Mouse (Mus musculus): ENCODE measurements around the gene Fpr3. TPM values are rescaled to one million over a fixed set of nuclear protein-coding genes. Genes with fewer than 3 reads are reported as not detected.
"Not testable (repeated sequence)": the region's sequence is repeated elsewhere in the genome, so short reads cannot be mapped to it uniquely, and the experiment has no call there.

Fpr3 gene
- polyA plus RNA-seq, 1 experiment from 2014 or later = not detected

- WGBS = 4% methylated on average over 4 of the region's 4 CpGs
- Histone ChIP-seq H3K27me3 (replicated peaks) (no peaks in the 10 kb centered on the region), H3K4me3 (replicated peaks) (no peak overlapping the region), H3K9ac (no peak overlapping the region), H3K4me2 (replicated peaks) (no peak overlapping the region), H3K36me3 (no peaks in the 10 kb centered on the region), H3K4me1 (replicated peaks) (no peaks in the 10 kb centered on the region), H3K9me3 (no peaks in the 10 kb centered on the region), H3K27ac (no peak overlapping the region)
- ATAC-seq = no peak
Measured at GRCm38 (mm10) chr17:17896039-17896438, 8.4 kb downstream of the Fpr3 start.

DNA sequence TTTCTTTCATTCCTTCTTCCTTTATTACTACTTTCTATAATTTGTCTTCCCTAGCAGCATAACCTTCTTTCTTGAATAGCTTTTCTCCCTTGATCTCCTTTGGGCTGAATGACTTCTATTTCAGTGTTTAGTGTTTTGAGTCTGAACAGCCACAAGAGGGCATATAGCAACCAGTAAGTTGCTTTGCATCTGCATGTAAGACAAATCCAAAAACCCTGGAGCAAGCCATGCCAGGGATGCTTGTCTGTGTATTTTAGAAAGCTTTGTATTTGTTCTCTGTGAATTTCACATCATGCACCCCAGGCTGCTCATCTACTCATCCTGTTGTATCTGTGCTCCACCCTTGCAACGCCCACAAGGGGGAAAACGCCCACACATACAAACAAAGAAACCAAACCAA is 11.6 kb downstream of the Fpr3 start:
- H3K4me3 ChIP-seq (replicated peaks) = no peak overlapping the region
- H3K4me1 ChIP-seq (replicated peaks) = no peaks in the 10 kb centered on the region
- no peak overlapping the region for H3K4me2 ChIP-seq (replicated peaks)
- H3K27me3 ChIP-seq (replicated peaks) = no peaks in the 10 kb centered on the region
- WGBS = 78% methylated on average over 2 of the region's 2 CpGs
- no peak overlapping the region for H3K27ac ChIP-seq
- no peak for ATAC-seq
- no peaks in the 10 kb centered on the region for H3K36me3 ChIP-seq
- H3K9ac ChIP-seq = no peak overlapping the region
- H3K9me3 ChIP-seq = no peaks in the 10 kb centered on the region

DNA sequence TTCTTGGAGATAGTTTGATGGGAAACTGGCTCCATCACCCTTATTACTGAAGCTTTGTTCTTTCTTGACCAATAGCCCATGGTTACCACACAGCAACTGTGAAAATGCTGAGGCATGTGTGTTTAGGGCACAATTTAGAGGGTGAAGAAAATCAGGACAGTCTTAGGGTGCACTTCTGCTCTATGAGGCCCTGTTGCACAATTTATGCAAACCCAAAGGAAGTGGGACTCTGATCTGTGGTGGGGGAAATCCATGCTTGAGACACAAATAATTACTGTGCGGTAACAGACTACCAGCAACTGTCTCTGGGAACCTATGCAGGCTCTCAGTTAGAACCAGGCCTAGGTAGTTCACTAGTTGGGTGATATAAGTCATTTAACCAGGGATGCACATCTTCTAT is 13.1 kb downstream of the Fpr3 start:
- Histone ChIP-seq H3K4me1 (replicated peaks) (no peaks in the 10 kb centered on the region), H3K27me3 (replicated peaks) (no peaks in the 10 kb centered on the region), H3K4me3 (replicated peaks) (no peak overlapping the region), H3K36me3 (no peaks in the 10 kb centered on the region), H3K9me3 (no peaks in the 10 kb centered on the region), H3K9ac (no peak overlapping the region), H3K4me2 (replicated peaks) (no peak overlapping the region), H3K27ac (no peak overlapping the region)
- no peak for ATAC-seq
- WGBS = 77% methylated on average over 1 of the region's 1 CpGs

DNA sequence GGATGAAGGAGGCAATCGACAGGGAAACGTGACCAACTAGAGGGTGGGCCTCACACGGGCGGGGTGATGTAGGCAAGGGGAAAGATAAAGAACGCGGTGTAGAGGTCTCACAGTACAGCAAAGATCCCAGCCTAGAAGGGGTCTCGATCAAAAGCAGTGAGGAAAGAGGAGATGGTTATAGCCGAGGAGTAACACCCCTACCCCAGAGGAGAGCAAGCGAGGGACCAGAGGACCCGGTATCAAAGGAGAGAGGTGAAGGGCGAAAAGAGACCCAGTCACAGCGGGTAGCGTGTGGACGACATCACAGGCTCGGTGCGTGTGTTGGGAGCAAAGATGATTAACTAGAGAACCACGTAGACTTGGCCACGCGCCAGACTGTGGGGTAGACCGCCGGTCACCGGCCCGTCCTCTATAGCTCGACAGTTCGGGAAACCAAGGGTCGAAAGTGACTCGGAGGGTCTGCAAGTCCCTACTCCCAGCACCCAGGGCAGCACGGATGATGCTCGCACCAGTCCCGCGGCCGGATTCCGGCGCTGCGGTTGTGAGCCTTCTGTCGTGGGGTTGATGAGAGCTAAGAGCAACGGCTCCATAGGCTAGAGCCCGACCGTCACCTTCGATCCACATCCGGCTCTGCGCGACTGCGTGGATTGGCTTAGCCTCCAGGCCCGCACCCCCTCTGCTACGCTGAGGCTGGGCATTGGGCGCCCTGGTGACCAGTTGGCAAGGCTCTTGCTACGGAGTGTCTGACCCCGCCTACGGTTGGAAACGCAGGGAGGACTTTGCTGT is 22.2 kb downstream of the Fpr3 start:
- Histone ChIP-seq H3K36me3 (no peaks in the 10 kb centered on the region), H3K9ac (peak overlapping the region; percentile 52), H3K27ac (peak overlapping the region; percentile 54; the same call in 1 of the 2 replicates), H3K4me3 (replicated peaks) (peak overlapping the region; percentile 52), H3K4me2 (replicated peaks) (peak overlapping the region; percentile 80), H3K9me3 (no peaks in the 10 kb centered on the region), H3K4me1 (replicated peaks) (no peaks in the 10 kb centered on the region), H3K27me3 (replicated peaks) (no peaks in the 10 kb centered on the region)
- WGBS = 14% methylated on average over 51 of the region's 51 CpGs
- ATAC-seq = peak; percentile 100

DNA sequence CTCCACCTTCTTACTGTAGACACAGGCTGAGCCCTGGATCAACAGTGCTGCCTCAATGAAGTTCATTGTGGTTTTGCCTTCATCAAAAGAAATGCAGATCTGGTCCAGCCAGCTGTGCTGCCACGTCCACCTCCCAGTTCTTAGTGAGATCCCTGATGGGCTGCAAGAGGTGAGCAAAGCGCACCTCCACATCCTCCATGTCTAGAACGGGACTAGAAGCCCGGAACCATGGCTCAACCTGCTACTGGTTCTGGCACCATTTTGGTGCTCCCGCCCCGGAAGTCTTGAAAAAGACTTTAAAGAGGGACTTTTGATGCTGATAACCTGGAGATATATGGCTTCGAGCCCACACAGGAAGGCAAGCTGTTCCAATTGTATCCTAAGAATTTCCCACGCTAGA is 25.0 kb downstream of the Fpr3 start:
- H3K9me3 ChIP-seq; H3K4me3 ChIP-seq (replicated peaks); H3K27me3 ChIP-seq (replicated peaks); H3K4me2 ChIP-seq (replicated peaks); H3K36me3 ChIP-seq; H3K9ac ChIP-seq; ATAC-seq; H3K27ac ChIP-seq; H3K4me1 ChIP-seq (replicated peaks): not testable (repeated sequence)
- WGBS = 89% methylated on average over 8 of the region's 8 CpGs

- no peaks in the 10 kb centered on the region for H3K9me3 ChIP-seq
- H3K27ac ChIP-seq = no peak overlapping the region
- no peaks in the 10 kb centered on the region for H3K27me3 ChIP-seq (replicated peaks)
- no peaks in the 10 kb centered on the region for H3K4me1 ChIP-seq (replicated peaks)
- 85% methylated on average over 1 of the region's 1 CpGs for WGBS
- H3K4me2 ChIP-seq (replicated peaks) = no peak overlapping the region
- no peak for ATAC-seq
- no peak overlapping the region for H3K4me3 ChIP-seq (replicated peaks)
- H3K36me3 ChIP-seq = no peaks in the 10 kb centered on the region
- H3K9ac ChIP-seq = no peak overlapping the region
Measured at GRCm38 (mm10) chr17:17917376-17917775, 29.7 kb downstream of the Fpr3 start.

DNA sequence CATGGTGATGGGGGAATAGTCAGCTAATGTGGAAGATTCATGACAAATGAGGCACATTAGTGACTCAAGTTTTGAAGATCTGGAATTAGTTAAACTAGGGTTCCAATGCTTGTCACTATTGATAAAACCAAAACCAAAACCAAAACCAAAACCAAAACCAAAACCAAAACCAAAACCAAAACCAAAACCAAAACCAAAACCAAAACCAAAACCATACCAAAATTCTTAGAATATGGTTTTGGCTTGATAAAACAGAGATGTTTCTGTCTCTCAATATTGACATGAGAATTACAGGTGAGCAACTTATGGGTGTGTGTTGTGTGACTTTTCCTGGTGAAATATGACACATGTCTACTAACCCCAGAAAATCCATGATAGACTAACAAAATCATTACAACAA is 30.1 kb downstream of the Fpr3 start:
- no peaks in the 10 kb centered on the region for H3K36me3 ChIP-seq
- H3K9me3 ChIP-seq = no peaks in the 10 kb centered on the region
- no peak overlapping the region for H3K9ac ChIP-seq
- H3K4me3 ChIP-seq (replicated peaks) = no peak overlapping the region
- H3K4me1 ChIP-seq (replicated peaks) = no peaks in the 10 kb centered on the region
- no peak for ATAC-seq
- H3K27ac ChIP-seq = no peak overlapping the region
- no peaks in the 10 kb centered on the region for H3K27me3 ChIP-seq (replicated peaks)
- H3K4me2 ChIP-seq (replicated peaks) = no peak overlapping the region

- no peak for ATAC-seq
- Histone ChIP-seq H3K9ac (no peak overlapping the region), H3K27me3 (replicated peaks) (no peaks in the 10 kb centered on the region), H3K4me1 (replicated peaks) (no peaks in the 10 kb centered on the region), H3K4me2 (replicated peaks) (no peak overlapping the region), H3K4me3 (replicated peaks) (no peak overlapping the region), H3K9me3 (no peaks in the 10 kb centered on the region), H3K36me3 (no peaks in the 10 kb centered on the region), H3K27ac (no peak overlapping the region)
- 14% methylated on average over 1 of the region's 1 CpGs for WGBS
Measured at GRCm38 (mm10) chr17:17973443-17973842, 85.8 kb downstream of the Fpr3 start.

- H3K36me3 ChIP-seq; H3K27ac ChIP-seq; H3K9ac ChIP-seq; H3K4me2 ChIP-seq (replicated peaks); H3K4me3 ChIP-seq (replicated peaks); H3K9me3 ChIP-seq; H3K4me1 ChIP-seq (replicated peaks); ATAC-seq; H3K27me3 ChIP-seq (replicated peaks): not testable (repeated sequence)
- 91% methylated on average over 2 of the region's 2 CpGs for WGBS
Measured at GRCm38 (mm10) chr17:17981232-17981631, 93.6 kb downstream of the Fpr3 start.

DNA sequence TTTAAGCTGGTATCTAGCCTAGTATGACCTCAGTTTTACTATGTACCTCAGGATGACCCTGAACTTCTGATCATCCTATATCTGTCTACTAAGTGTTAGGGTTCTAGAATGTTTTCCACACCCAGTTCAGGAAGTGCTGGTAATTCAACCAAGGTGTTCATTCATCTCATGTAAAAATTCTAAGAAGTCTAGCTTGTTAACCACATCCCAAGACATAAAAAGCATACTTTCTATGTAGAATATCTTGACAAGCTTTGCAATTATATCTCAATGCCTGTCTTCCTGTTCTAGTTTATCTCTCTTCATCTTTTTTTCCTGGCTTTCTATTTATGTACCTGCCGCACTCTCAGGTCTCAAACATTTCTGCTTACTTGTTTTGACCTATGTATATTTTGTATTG is 117.1 kb downstream of the Fpr3 start:
- Histone ChIP-seq H3K4me2 (replicated peaks) (no peak overlapping the region), H3K27ac (no peak overlapping the region), H3K9ac (no peak overlapping the region), H3K27me3 (replicated peaks) (no peaks in the 10 kb centered on the region), H3K4me3 (replicated peaks) (no peak overlapping the region), H3K4me1 (replicated peaks) (no peaks in the 10 kb centered on the region), H3K36me3 (no peaks in the 10 kb centered on the region), H3K9me3 (no peaks in the 10 kb centered on the region)
- ATAC-seq = no peak
- WGBS = 91% methylated on average over 1 of the region's 1 CpGs

Other genes starting within 250 kb of the Fpr3 start
- not detected in 2 replicates for gene Vmn2r90, start 184.1 kb upstream of the Fpr3 start, polyA plus RNA-seq (2015; fragmentation: Nextera tagmentation; extraction: Ambion mirVana)
- gene Spaca6, start 60.7 kb upstream of the Fpr3 start, polyA plus RNA-seq (2015; fragmentation: Nextera tagmentation; extraction: Ambion mirVana) = 18.7 and 23.7 TPM in 2 replicates
- 0.57 and 0.83 TPM in 2 replicates for gene Has1, start 32.6 kb upstream of the Fpr3 start, polyA plus RNA-seq (2015; fragmentation: Nextera tagmentation; extraction: Ambion mirVana)
- 0.28 and 0.40 TPM in 2 replicates for gene Fpr1, start 3.9 kb upstream of the Fpr3 start, polyA plus RNA-seq (2015; fragmentation: Nextera tagmentation; extraction: Ambion mirVana)
- 0.33 and 0.53 TPM in 2 replicates for gene Fpr2, start within 50 bp of the Fpr3 start, polyA plus RNA-seq (2015; fragmentation: Nextera tagmentation; extraction: Ambion mirVana)
- not detected in 2 replicates for gene Fpr-rs4, start 133.9 kb downstream of the Fpr3 start, polyA plus RNA-seq (2015; fragmentation: Nextera tagmentation; extraction: Ambion mirVana)
- not detected in 2 replicates for gene Vmn2r124, start 161.6 kb downstream of the Fpr3 start, polyA plus RNA-seq (2015; fragmentation: Nextera tagmentation; extraction: Ambion mirVana)
- gene Vmn2r91, start 197.2 kb downstream of the Fpr3 start, polyA plus RNA-seq (2015; fragmentation: Nextera tagmentation; extraction: Ambion mirVana) = not detected in 2 replicates

Data from intestine, embryonic 15.5 days (tissue).